Mouse (Mus musculus) embryonic fibroblast, embryonic 13.5 days (primary cell): Measurements from ENCODE around the gene Gm2a. TPM values are rescaled to one million over a fixed set of nuclear protein-coding genes. Genes with fewer than 3 reads are reported as not detected.

Experiments used
- H3K27ac ChIP-seq: 2 replicates; pipeline ENCODE4 v1.5.1; 2012; ENCODE audit warnings: low read length, control low read depth, inconsistent platforms; ENCODE audit not compliant: insufficient read depth
- H3K4me1 ChIP-seq: 2 replicates; pipeline ENCODE4 v1.6.1; 2011; ENCODE audit warnings: low read length; ENCODE audit not compliant: control insufficient read depth, insufficient read depth
- H3K4me3 ChIP-seq: 2 replicates; pipeline ENCODE4 v1.5.1; 2011; ENCODE audit warnings: mild to moderate bottlenecking, control low read depth, low read length; ENCODE audit not compliant: insufficient read depth
- CTCF ChIP-seq: IDR thresholded peaks from 2 replicates; pipeline ENCODE4 v1.5.1; 2011; ENCODE audit warnings: mild to moderate bottlenecking, control low read depth, low read length, moderate library complexity, borderline replicate concordance; ENCODE audit not compliant: insufficient read depth
- POLR2A ChIP-seq: IDR thresholded peaks from 2 replicates; pipeline ENCODE4 v1.6.1; 2011; ENCODE audit warnings: low read depth, mild to moderate bottlenecking, control low read depth, low read length, moderate library complexity
- polyA plus RNA-seq: library from polyadenylated mRNA; stranded (reverse); fragments of >200 nt; gene quantifications from 2 replicates; pipeline ENCODE4 v1.2.4, GENCODE M21; 2011; ENCODE audit warnings: low read depth; ENCODE audit not compliant: missing spikeins, insufficient read length

Gm2a gene
- polyA plus RNA-seq, 1 experiment: 20.6 TPM

GRCm38 (mm10) chr11:55075602-55076001 lies 22.3 kb upstream of the Gm2a start:
- no peak overlapping the region for H3K4me3 ChIP-seq
- TF ChIP-seq CTCF (no peak), POLR2A (no peak)
- H3K27ac ChIP-seq: no peak overlapping the region
- no peaks in the 10 kb centered on the region for H3K4me1 ChIP-seq

DNA sequence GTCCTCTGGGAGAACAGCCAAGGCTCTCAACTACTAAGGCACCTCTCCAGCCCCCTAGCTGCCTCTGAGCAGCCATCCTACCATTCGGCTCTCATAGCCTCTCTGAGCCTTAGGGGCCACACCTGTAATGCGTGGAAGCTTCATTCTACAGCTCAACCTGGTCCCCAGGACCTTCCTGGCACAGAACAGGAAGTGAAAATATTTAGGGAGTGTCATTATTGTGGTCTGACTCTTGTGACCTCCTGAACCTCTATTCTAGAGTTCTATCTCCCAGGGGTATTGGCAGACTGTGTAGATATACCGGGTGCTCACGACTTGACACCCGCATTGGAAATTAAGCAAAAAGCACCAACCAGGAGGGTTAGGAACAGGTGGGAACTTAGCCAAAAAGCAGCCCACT lies 21.7 kb upstream of the Gm2a start:
- TF ChIP-seq POLR2A (no peak), CTCF (no peak)
- Histone ChIP-seq H3K4me1 (no peaks in the 10 kb centered on the region), H3K27ac (no peak overlapping the region), H3K4me3 (no peak overlapping the region)

- H3K4me1 ChIP-seq: no peaks in the 10 kb centered on the region
- no peak within 1 kb of the TSS for H3K27ac ChIP-seq
- peak; percentile 64 for TF ChIP-seq POLR2A
- no peak for TF ChIP-seq CTCF
- H3K4me3 ChIP-seq: peak within 1 kb of the TSS; percentile 35
Observed at GRCm38 (mm10) chr11:55077331-55078231, 20.3 kb upstream of the Gm2a start, which contains the start of gene Ccdc69. Gene Ccdc69 (minus strand): TSS chr11:55078131.

GRCm38 (mm10) chr11:55078502-55078901 lies 19.4 kb upstream of the Gm2a start:
- no peak for TF ChIP-seq POLR2A
- no peak for TF ChIP-seq CTCF
- H3K4me1 ChIP-seq: no peaks in the 10 kb centered on the region
- no peak overlapping the region for H3K27ac ChIP-seq
- H3K4me3 ChIP-seq: no peak overlapping the region

- H3K4me3 ChIP-seq: no peak overlapping the region
- TF ChIP-seq CTCF: no peak
- no peak for TF ChIP-seq POLR2A
- no peaks in the 10 kb centered on the region for H3K4me1 ChIP-seq
- H3K27ac ChIP-seq: no peak overlapping the region
Observed at GRCm38 (mm10) chr11:55079180-55079579, 18.7 kb upstream of the Gm2a start.

GRCm38 (mm10) chr11:55081206-55081605 lies 16.7 kb upstream of the Gm2a start:
- TF ChIP-seq CTCF: no peak
- no peak for TF ChIP-seq POLR2A
- Histone ChIP-seq H3K4me1 (no peaks in the 10 kb centered on the region), H3K27ac (no peak overlapping the region), H3K4me3 (no peak overlapping the region)

GRCm38 (mm10) chr11:55084629-55085028 lies 13.3 kb upstream of the Gm2a start:
- Histone ChIP-seq H3K4me3 (no peak overlapping the region), H3K27ac (no peak overlapping the region), H3K4me1 (no peaks in the 10 kb centered on the region)
- TF ChIP-seq POLR2A (no peak), CTCF (no peak)

- Histone ChIP-seq H3K27ac (no peak overlapping the region), H3K4me1 (no peaks in the 10 kb centered on the region), H3K4me3 (no peak overlapping the region)
- no peak for TF ChIP-seq POLR2A
- TF ChIP-seq CTCF: no peak
Observed at GRCm38 (mm10) chr11:55085396-55085795, 12.5 kb upstream of the Gm2a start.

- no peak overlapping the region for H3K27ac ChIP-seq
- H3K4me3 ChIP-seq: no peak overlapping the region
- H3K4me1 ChIP-seq: no peaks in the 10 kb centered on the region
- TF ChIP-seq POLR2A: no peak
- peak; percentile 80 for TF ChIP-seq CTCF
Observed at GRCm38 (mm10) chr11:55087006-55087405, 10.9 kb upstream of the Gm2a start.

- H3K4me3 ChIP-seq: no peak overlapping the region
- no peak for TF ChIP-seq POLR2A
- TF ChIP-seq CTCF: no peak
Observed at GRCm38 (mm10) chr11:55089892-55090291, 8.0 kb upstream of the Gm2a start.

More at GRCm38 (mm10) chr11:55089892-55090291, 8.0 kb upstream of the Gm2a start:
- H3K4me1 ChIP-seq: no peaks in the 10 kb centered on the region
- H3K27ac ChIP-seq: no peak overlapping the region
